Mouse (Mus musculus) liver, embryonic 15.5 days (tissue): ENCODE data around the gene Pou2f3. TPM values are rescaled to one million over a fixed set of nuclear protein-coding genes. Genes with fewer than 3 reads are reported as not detected.

Experiments
- ATAC-seq: fragments of 200-750 bp; cut with Nextera tagmentation; 2 replicates; pipeline ENCODE4 v1.8.0; 2017; ENCODE audit warnings: moderate number of reproducible peaks, mild to moderate bottlenecking, moderate library complexity; ENCODE audit not compliant: insufficient read depth
- H3K27ac ChIP-seq: fragments of 300-500 bp; sonication (generic); replicated peaks from 2 replicates; pipeline ENCODE4 v1.5.1; 2015; ENCODE audit warnings: mild to moderate bottlenecking, inconsistent platforms
- H3K27me3 ChIP-seq: fragments of 300-500 bp; sonication (generic); 2 replicates; pipeline ENCODE4 v1.6.1; 2015; ENCODE audit warnings: mild to moderate bottlenecking, inconsistent platforms
- H3K36me3 ChIP-seq: fragments of 300-500 bp; sonication (generic); replicated peaks from 2 replicates; pipeline ENCODE4 v1.6.1; 2015; ENCODE audit warnings: moderate library complexity, mild to moderate bottlenecking, inconsistent platforms
- H3K4me1 ChIP-seq: fragments of 300-500 bp; sonication (generic); replicated peaks from 2 replicates; pipeline ENCODE4 v1.6.1; 2015; ENCODE audit warnings: inconsistent platforms
- H3K4me2 ChIP-seq: fragments of 300-500 bp; sonication (generic); 2 replicates; pipeline ENCODE4 v1.6.1; 2015; ENCODE audit warnings: moderate library complexity, mild to moderate bottlenecking, inconsistent platforms
- H3K4me3 ChIP-seq: fragments of 300-500 bp; sonication (generic); replicated peaks from 2 replicates; pipeline ENCODE4 v1.5.1; 2015; ENCODE audit warnings: mild to moderate bottlenecking, inconsistent platforms
- H3K9ac ChIP-seq: fragments of 300-500 bp; sonication (generic); 2 replicates; pipeline ENCODE4 v1.6.1; 2015; ENCODE audit warnings: moderate library complexity, mild to moderate bottlenecking, inconsistent platforms
- H3K9me3 ChIP-seq: fragments of 300-500 bp; sonication (generic); replicated peaks from 2 replicates; pipeline ENCODE4 v1.6.1; 2016; ENCODE audit warnings: inconsistent platforms
- WGBS: fragments of 180-500 bp; shearing (Covaris S2); methylation state at CpG from one replicate; pipeline ENCODE4 v1.1.7; 2015; ENCODE audit warnings: mixed read lengths; ENCODE audit not compliant: insufficient replicate concordance; 5-methylcytosine and 5-hydroxymethylcytosine counted together
- polyA plus RNA-seq: library from polyadenylated mRNA; unstranded; fragments of >200 nt; fragmentation: Nextera tagmentation; extraction: Ambion mirVana; gene quantifications from 2 replicates; pipeline ENCODE4 v1.2.1, GENCODE M21; 2015

Gene Pou2f3
- polyA plus RNA-seq, 1 experiment from 2014 or later: not detected

GRCm38 (mm10) chr9:43206022-43206390 lies 4.2 kb downstream of the Pou2f3 start:
- Histone ChIP-seq H3K27ac (no peak overlapping the region), H3K9ac (no peak overlapping the region), H3K4me2 (peak overlapping the region; percentile 29), H3K27me3 (peaks cover 99% of the 10 kb centered on the region), H3K4me1 (peaks cover 6% of the 10 kb centered on the region; the same call in 1 of the 2 replicates), H3K36me3 (no peaks in the 10 kb centered on the region), H3K9me3 (no peaks in the 10 kb centered on the region), H3K4me3 (no peak overlapping the region)
- 6% methylated on average over 15 of the region's 15 CpGs for WGBS
- no peak for ATAC-seq

GRCm38 (mm10) chr9:43205343-43206021 lies 4.7 kb downstream of the Pou2f3 start:
- Histone ChIP-seq H3K36me3 (no peaks in the 10 kb centered on the region), H3K27me3 (peaks cover 99% of the 10 kb centered on the region), H3K4me2 (peak overlapping the region; percentile 29), H3K9me3 (no peaks in the 10 kb centered on the region), H3K27ac (no peak overlapping the region), H3K4me1 (peaks cover 6% of the 10 kb centered on the region; the same call in 1 of the 2 replicates), H3K4me3 (no peak overlapping the region), H3K9ac (no peak overlapping the region)
- WGBS: 5% methylated on average over 41 of the region's 41 CpGs
- no peak for ATAC-seq

- Histone ChIP-seq H3K4me3 (no peak overlapping the region), H3K36me3 (no peaks in the 10 kb centered on the region), H3K9me3 (no peaks in the 10 kb centered on the region), H3K27ac (no peak overlapping the region), H3K9ac (no peak overlapping the region), H3K4me1 (0 out of 2 replicates have a peak, but pooled peaks cover 3% of the 10 kb centered on the region), H3K4me2 (no peak overlapping the region), H3K27me3 (peaks cover 74% of the 10 kb centered on the region)
- no peak for ATAC-seq
- 7% methylated on average over 5 of the region's 5 CpGs for WGBS
Measured at GRCm38 (mm10) chr9:43200212-43200611, 10.0 kb downstream of the Pou2f3 start.

GRCm38 (mm10) chr9:43194001-43194400 lies 16.2 kb downstream of the Pou2f3 start:
- Histone ChIP-seq H3K9me3 (no peaks in the 10 kb centered on the region), H3K4me1 (no peaks in the 10 kb centered on the region), H3K27ac (no peak overlapping the region), H3K4me2 (no peak overlapping the region), H3K27me3 (peaks cover 35% of the 10 kb centered on the region), H3K9ac (no peak overlapping the region), H3K36me3 (no peaks in the 10 kb centered on the region), H3K4me3 (no peak overlapping the region)
- no peak for ATAC-seq
- WGBS: 16% methylated on average over 9 of the region's 9 CpGs

- Histone ChIP-seq H3K36me3 (no peaks in the 10 kb centered on the region), H3K4me2 (no peak overlapping the region), H3K4me1 (no peaks in the 10 kb centered on the region), H3K9ac (no peak overlapping the region), H3K9me3 (no peaks in the 10 kb centered on the region), H3K4me3 (no peak overlapping the region), H3K27me3 (peaks cover 25% of the 10 kb centered on the region), H3K27ac (no peak overlapping the region)
- no peak for ATAC-seq
- WGBS: 32% methylated on average over 4 of the region's 4 CpGs
Measured at GRCm38 (mm10) chr9:43191561-43191960, 18.6 kb downstream of the Pou2f3 start.

GRCm38 (mm10) chr9:43189021-43189356 lies 21.2 kb downstream of the Pou2f3 start:
- Histone ChIP-seq H3K4me2 (no peak overlapping the region), H3K27ac (no peak overlapping the region), H3K36me3 (no peaks in the 10 kb centered on the region), H3K9ac (no peak overlapping the region), H3K4me1 (no peaks in the 10 kb centered on the region), H3K9me3 (no peaks in the 10 kb centered on the region), H3K4me3 (no peak overlapping the region), H3K27me3 (peaks cover 14% of the 10 kb centered on the region)
- ATAC-seq: no peak
- WGBS: 51% methylated on average over 3 of the region's 3 CpGs

GRCm38 (mm10) chr9:43188309-43189020 lies 21.7 kb downstream of the Pou2f3 start:
- Histone ChIP-seq H3K27me3 (peaks cover 9% of the 10 kb centered on the region), H3K4me2 (no peak overlapping the region), H3K4me1 (no peaks in the 10 kb centered on the region), H3K36me3 (no peaks in the 10 kb centered on the region), H3K9me3 (no peaks in the 10 kb centered on the region), H3K4me3 (no peak overlapping the region), H3K9ac (no peak overlapping the region), H3K27ac (no peak overlapping the region)
- WGBS: 56% methylated on average over 12 of the region's 12 CpGs
- ATAC-seq: no peak

GRCm38 (mm10) chr9:43179614-43180013 lies 30.6 kb downstream of the Pou2f3 start:
- Histone ChIP-seq H3K4me1 (no peaks in the 10 kb centered on the region), H3K36me3 (no peaks in the 10 kb centered on the region), H3K9me3 (no peaks in the 10 kb centered on the region), H3K4me2 (no peak overlapping the region), H3K9ac (no peak overlapping the region), H3K27me3 (0 out of 2 replicates have a peak, but pooled peaks cover 3% of the 10 kb centered on the region), H3K4me3 (no peak overlapping the region), H3K27ac (no peak overlapping the region)
- ATAC-seq: no peak
- WGBS: 64% methylated on average over 5 of the region's 5 CpGs

- H3K27me3 ChIP-seq: 0 out of 2 replicates have a peak, but pooled peaks cover 3% of the 10 kb centered on the region
- ATAC-seq: no peak
- H3K4me3 ChIP-seq: no peak overlapping the region
- H3K4me2 ChIP-seq: no peak overlapping the region
- no peaks in the 10 kb centered on the region for H3K9me3 ChIP-seq
- no peak overlapping the region for H3K9ac ChIP-seq
- 45% methylated on average over 7 of the region's 7 CpGs for WGBS
- no peaks in the 10 kb centered on the region for H3K4me1 ChIP-seq
- H3K27ac ChIP-seq: no peak overlapping the region
- H3K36me3 ChIP-seq: no peaks in the 10 kb centered on the region
Measured at GRCm38 (mm10) chr9:43178172-43178571, 32.0 kb downstream of the Pou2f3 start.

GRCm38 (mm10) chr9:43167081-43167480 lies 43.1 kb downstream of the Pou2f3 start:
- Histone ChIP-seq H3K4me1 (0 out of 2 replicates have a peak, but pooled peaks cover 4% of the 10 kb centered on the region), H3K9ac (no peak overlapping the region), H3K4me3 (no peak overlapping the region), H3K4me2 (no peak overlapping the region), H3K36me3 (no peaks in the 10 kb centered on the region), H3K27ac (no peak overlapping the region), H3K27me3 (no peaks in the 10 kb centered on the region; the same call in 1 of the 2 replicates), H3K9me3 (no peaks in the 10 kb centered on the region)
- 43% methylated on average over 8 of the region's 8 CpGs for WGBS
- no peak for ATAC-seq

- no peak overlapping the region for H3K4me3 ChIP-seq
Measured at GRCm38 (mm10) chr9:43166346-43166745, 43.8 kb downstream of the Pou2f3 start.

More at GRCm38 (mm10) chr9:43166346-43166745, 43.8 kb downstream of the Pou2f3 start:
- H3K36me3 ChIP-seq: no peaks in the 10 kb centered on the region
- no peak overlapping the region for H3K9ac ChIP-seq
- H3K27me3 ChIP-seq: no peaks in the 10 kb centered on the region; the same call in 1 of the 2 replicates
- H3K9me3 ChIP-seq: no peaks in the 10 kb centered on the region
- no peak overlapping the region for H3K4me2 ChIP-seq
- no peak overlapping the region for H3K27ac ChIP-seq
- WGBS: 67% methylated on average over 6 of the region's 6 CpGs
- H3K4me1 ChIP-seq: 0 out of 2 replicates have a peak, but pooled peaks cover 4% of the 10 kb centered on the region
- no peak for ATAC-seq
